Mouse (Mus musculus): ENCODE results near the gene Dguok.
A peak's percentile ranks its signal among the peaks of the same experiment; 100 is the strongest.

Dguok gene

GRCm38 (mm10) chr6:83499078-83499477 is 7.7 kb downstream of the Dguok start:
- DNase-seq (ENCODE audit: low read depth, low spot score) = no peak

- no peak for DNase-seq (ENCODE audit: low read depth, low spot score)
Measured at GRCm38 (mm10) chr6:83496753-83497710, 9.7 kb downstream of the Dguok start.

- DNase-seq (ENCODE audit: low read depth, low spot score) = no peak
Measured at GRCm38 (mm10) chr6:83496009-83496752, 10.6 kb downstream of the Dguok start.

- no peak for DNase-seq (ENCODE audit: low read depth, low spot score)
Measured at GRCm38 (mm10) chr6:83490622-83491021, 16.1 kb downstream of the Dguok start.

GRCm38 (mm10) chr6:83488200-83488599 is 18.6 kb downstream of the Dguok start:
- DNase-seq (ENCODE audit: low read depth, low spot score) = no peak

- DNase-seq (ENCODE audit: low read depth, low spot score) = no peak
Measured at GRCm38 (mm10) chr6:83487298-83487697, 19.5 kb downstream of the Dguok start.

GRCm38 (mm10) chr6:83485854-83486253 is 20.9 kb downstream of the Dguok start:
- no peak for DNase-seq (ENCODE audit: low read depth, low spot score)

GRCm38 (mm10) chr6:83483776-83484175 is 23.0 kb downstream of the Dguok start:
- DNase-seq (ENCODE audit: low read depth, low spot score) = no peak

- DNase-seq (ENCODE audit: low read depth, low spot score) = no peak
Measured at GRCm38 (mm10) chr6:83482418-83483085, 24.2 kb downstream of the Dguok start.

GRCm38 (mm10) chr6:83480019-83480655 is 26.6 kb downstream of the Dguok start:
- no peak for DNase-seq (ENCODE audit: low read depth, low spot score)

- no peak for DNase-seq (ENCODE audit: low read depth, low spot score)
Measured at GRCm38 (mm10) chr6:83479193-83479592, 27.6 kb downstream of the Dguok start.

- no peak for DNase-seq (ENCODE audit: low read depth, low spot score)
Measured at GRCm38 (mm10) chr6:83478628-83479027, 28.1 kb downstream of the Dguok start.

- peak; percentile 47 for DNase-seq (ENCODE audit: low read depth, low spot score)
Measured at GRCm38 (mm10) chr6:83478217-83478616, 28.6 kb downstream of the Dguok start.

- no peak for DNase-seq (ENCODE audit: low read depth, low spot score)
Measured at GRCm38 (mm10) chr6:83475431-83475830, 31.3 kb downstream of the Dguok start.

GRCm38 (mm10) chr6:83473240-83473639 is 33.5 kb downstream of the Dguok start:
- no peak for DNase-seq (ENCODE audit: low read depth, low spot score)

- DNase-seq (ENCODE audit: low read depth, low spot score) = no peak
Measured at GRCm38 (mm10) chr6:83471739-83472138, 35.0 kb downstream of the Dguok start.

- no peak for DNase-seq (ENCODE audit: low read depth, low spot score)
Measured at GRCm38 (mm10) chr6:83464011-83464410, 42.8 kb downstream of the Dguok start.

GRCm38 (mm10) chr6:83459034-83459644 is 47.6 kb downstream of the Dguok start, which contains the start of gene Tet3:
Gene Tet3 (minus strand): TSS chr6:83459084.
- no peak for DNase-seq (ENCODE audit: low read depth, low spot score)

- DNase-seq (ENCODE audit: low read depth, low spot score) = peak; percentile 34
Measured at GRCm38 (mm10) chr6:83456984-83457810, 49.6 kb downstream of the Dguok start.
